Mouse (Mus musculus) cerebellum, adult 11 months (tissue): ENCODE measurements around the gene Cspg4.

Experiments
- DNase-seq: peaks from one replicate; pipeline ENCODE4 v3.0.0; 2022

Gene Cspg4

DNA sequence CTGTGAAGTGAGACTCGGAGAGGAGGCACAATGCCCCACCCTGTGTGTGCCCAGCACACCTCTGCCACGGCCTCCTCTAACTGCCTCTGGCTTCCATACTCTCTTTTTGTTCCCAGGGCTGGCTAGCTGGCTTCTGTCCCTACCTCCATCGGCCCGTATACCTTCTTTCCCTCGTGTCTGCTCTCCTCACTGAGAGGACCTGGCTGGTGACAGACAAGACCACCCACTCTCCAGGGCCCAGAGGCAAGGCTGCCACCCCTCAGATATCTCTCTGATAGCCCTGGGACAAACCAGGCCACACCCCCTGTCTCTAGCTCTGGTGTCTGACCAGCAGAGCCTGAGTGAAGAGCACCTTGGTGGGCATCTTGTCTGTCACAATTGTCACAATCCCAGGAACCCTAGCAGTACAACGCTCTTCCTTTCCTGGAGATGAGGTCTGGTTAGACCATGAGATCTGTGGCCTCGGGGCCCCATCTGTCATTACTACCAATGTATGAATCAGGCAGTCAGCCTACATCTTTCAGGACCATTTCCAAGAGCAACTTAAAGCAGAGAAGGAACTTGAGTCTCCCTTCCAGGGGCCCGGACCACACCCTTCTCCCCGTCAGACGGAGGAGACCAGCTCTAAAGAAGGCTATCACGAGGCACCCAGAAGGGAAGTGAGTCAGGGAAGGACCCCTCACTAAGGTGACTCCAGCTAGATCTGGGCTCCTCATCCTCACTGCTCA lies 1.0 kb downstream of the Cspg4 start:
- no peak for DNase-seq

- no peak for DNase-seq
These were observed 1.6 kb downstream of the Cspg4 start for GRCm38 (mm10) chr9:56866430-56866829.

DNA sequence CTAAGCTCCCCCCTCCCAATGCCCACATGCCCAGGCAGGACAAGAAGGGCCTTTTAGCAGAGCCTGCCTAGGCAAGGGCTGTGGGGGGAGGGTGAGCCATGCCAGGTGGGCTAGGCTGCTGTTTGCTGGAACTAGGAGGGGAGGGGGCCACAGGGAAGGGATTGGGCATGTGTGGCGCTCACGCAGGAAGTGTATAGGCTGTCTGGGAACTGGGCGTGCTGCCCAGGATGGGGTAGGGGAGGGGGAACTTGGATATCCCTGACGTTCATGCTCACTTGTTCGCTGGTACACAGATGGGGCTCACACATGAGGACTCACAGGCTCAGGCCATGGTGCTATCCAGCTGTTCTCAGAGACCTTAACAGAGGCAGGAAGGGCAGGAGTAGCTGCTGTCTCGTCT lies 3.5 kb downstream of the Cspg4 start:
- no peak for DNase-seq

- DNase-seq = no peak
These were observed 4.7 kb downstream of the Cspg4 start for GRCm38 (mm10) chr9:56869552-56869951.

GRCm38 (mm10) chr9:56870778-56871177 lies 5.9 kb downstream of the Cspg4 start:
- no peak for DNase-seq

GRCm38 (mm10) chr9:56871191-56871590 lies 6.4 kb downstream of the Cspg4 start:
- DNase-seq = no peak

DNA sequence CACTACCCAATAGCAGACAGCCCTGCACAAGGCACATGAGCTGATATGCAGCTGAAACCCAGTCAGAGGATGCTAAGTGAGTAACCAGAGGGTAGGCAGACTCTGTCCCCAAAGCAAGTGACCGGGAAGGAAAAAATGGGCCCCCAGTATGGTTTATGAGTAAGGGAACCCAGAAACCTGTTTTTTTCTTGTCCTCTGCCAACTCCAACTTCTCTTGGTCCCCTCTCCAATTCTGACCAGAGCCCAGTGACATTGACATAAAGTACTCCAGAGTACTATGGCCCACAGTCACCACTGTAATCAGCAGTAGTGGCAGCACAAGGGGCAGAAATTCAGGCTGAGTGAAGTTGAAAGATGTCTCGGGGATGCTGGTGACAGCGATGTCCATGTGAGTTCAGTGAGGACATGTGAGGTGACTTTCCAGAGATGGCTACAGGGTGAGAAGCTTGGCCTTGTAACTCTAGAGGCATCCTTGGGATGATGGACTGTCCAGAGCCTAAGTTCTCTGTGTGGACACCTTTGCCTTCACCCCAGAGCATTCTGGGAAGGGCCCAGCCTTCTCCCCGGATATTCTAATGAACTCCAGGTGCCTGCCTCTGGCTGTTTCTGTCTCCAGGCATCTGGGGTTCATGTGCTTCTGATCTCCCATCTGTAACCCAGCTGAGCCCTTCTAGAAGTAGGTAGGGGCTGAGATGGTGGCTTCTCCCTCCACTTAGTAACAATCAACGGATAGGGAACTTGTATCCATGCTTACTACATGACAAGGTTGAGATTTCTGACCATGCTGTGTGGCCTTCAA lies 7.5 kb downstream of the Cspg4 start:
- no peak for DNase-seq

DNA sequence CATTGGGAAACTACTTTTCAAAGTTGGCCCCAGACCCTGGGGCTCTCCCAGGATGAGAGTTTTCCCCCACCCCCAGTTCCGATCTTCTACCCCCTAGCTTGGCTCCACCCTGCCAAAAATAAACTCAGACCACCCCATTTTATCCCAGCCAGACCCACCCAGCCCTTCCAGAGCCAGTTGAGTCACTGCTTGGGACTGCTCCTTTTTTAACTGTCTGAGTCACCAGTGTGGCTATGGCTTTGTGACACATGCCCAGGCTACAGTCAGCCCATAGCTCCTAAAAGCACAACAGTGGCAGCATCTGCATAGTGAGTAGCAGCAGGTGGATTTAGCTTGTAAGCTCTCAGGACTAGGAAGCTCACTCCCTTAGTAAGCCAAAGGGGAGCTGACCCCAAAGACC lies 8.3 kb downstream of the Cspg4 start:
- DNase-seq = no peak

DNA sequence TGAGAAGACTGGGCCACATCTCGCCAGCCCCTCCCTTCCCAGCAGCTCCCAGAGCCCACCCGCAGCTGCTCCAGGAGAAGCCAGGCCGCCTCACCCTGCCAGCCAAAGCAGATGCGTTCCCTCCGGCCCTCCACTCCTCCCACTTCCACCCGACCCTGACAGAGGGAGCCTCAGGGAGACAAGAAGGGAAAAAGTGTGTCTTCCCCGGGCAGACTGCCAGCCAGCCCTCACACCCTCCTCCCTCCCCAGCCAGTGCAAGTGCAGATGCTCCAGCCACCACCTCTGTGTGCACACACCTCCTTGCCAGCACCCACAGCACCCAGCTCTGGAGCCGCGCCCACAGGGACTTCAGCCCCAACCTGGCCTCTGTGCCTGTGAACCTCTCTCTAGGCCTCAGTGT lies 12.0 kb downstream of the Cspg4 start:
- DNase-seq = no peak

- DNase-seq = no peak
These were observed 12.5 kb downstream of the Cspg4 start for GRCm38 (mm10) chr9:56877284-56877683.

- no peak for DNase-seq
These were observed 16.0 kb downstream of the Cspg4 start for GRCm38 (mm10) chr9:56880790-56881189.

- no peak for DNase-seq
These were observed 16.8 kb downstream of the Cspg4 start for GRCm38 (mm10) chr9:56881539-56882082.

DNA sequence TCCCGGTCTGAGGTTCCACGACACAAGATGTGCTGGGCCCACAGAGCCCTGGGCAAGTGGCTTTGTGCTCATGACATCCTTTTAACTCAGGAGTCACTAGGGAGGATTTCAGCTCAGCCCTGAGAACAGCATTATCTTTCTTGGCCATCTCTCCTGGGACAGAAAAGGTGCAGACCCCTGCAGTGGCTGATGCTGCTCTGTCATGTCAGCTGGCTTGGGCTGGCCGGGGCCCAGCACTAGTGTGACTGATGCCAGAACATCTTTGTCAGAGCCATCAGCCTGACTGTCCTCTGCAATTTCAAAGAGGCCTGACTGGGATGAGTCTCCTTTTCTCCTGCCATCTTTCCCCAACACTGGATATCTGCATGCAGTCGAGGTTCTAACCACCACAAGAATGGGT lies 17.4 kb downstream of the Cspg4 start:
- no peak for DNase-seq

- no peak for DNase-seq
These were observed 18.0 kb downstream of the Cspg4 start for GRCm38 (mm10) chr9:56882818-56883217.

GRCm38 (mm10) chr9:56883470-56883869 lies 18.6 kb downstream of the Cspg4 start:
- DNase-seq = no peak

DNA sequence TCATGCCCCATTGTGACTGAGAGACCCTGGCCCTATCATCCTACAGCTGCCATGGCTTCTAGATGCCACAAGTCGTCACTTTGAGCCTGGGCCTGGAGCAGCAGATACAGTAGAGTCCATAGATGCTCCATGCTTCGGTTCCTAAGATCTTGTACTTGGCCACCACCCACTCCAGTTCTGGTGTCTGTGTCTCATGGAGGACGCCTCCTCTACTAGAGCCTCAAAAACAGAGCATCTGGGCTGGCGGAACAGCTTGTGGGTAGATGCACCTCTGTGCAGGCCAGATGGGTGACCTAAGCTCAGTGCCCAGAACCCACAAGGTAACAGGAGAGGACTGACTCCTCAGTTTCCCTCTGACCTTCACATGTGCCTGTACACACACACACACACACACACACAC lies 19.5 kb downstream of the Cspg4 start:
- no peak for DNase-seq

GRCm38 (mm10) chr9:56886113-56886512 lies 21.3 kb downstream of the Cspg4 start:
- DNase-seq = no peak

DNA sequence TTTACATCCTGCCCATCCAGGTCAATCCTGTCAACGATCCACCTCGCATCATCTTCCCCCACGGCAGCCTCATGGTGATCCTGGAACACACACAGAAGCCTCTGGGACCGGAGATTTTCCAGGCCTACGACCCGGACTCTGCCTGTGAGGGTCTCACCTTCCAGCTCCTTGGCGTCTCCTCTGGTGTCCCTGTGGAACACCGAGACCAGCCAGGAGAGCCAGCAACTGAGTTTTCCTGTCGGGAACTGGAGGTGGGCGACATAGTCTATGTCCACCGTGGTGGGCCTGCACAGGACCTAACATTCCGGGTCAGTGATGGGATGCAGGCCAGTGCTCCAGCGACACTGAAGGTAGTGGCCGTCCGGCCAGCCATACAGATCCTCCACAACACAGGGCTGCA lies 21.8 kb downstream of the Cspg4 start:
- no peak for DNase-seq

DNA sequence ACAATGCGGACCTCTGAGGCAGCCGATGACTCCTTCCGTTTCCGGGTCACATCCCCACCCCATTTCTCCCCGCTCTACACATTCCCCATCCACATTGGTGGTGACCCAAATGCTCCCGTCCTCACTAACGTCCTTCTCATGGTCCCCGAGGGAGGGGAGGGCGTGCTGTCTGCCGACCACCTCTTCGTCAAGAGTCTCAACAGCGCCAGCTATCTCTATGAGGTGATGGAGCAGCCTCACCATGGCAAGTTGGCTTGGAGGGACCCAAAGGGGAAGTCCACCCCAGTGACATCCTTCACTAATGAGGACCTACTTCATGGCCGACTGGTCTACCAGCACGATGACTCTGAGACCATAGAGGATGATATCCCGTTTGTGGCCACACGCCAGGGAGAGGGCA lies 22.7 kb downstream of the Cspg4 start:
- DNase-seq = no peak

- DNase-seq = peak; percentile 60
These were observed 25.0 kb downstream of the Cspg4 start for GRCm38 (mm10) chr9:56889817-56890216.

- no peak for DNase-seq
These were observed 25.9 kb downstream of the Cspg4 start for GRCm38 (mm10) chr9:56890522-56891250.

GRCm38 (mm10) chr9:56891517-56892011 lies 26.7 kb downstream of the Cspg4 start:
- peak; percentile 63 for DNase-seq

DNA sequence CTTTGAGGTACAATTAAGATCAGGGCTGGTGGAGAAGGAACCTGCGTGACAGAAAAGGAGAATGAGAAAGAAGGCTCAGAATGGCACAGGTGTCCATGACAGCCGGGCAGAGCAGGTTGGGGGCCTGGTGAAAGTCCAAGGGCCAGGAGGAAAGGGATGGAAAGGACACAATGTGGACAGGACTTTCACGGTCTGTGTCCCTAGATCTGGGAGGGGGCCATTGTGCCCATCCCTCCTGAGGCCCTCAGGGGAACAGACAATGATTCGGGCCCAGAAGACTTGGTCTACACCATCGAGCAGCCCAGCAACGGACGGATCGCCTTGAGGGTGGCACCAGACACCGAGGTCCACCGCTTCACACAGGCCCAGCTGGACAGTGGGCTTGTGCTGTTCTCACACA lies 27.3 kb downstream of the Cspg4 start:
- DNase-seq = no peak
